Mouse (Mus musculus) testis, adult 2 months (tissue): ENCODE data around the gene Aldh3b1. TPM values are rescaled to one million over a fixed set of nuclear protein-coding genes. Genes with fewer than 3 reads are reported as not detected.
"Not testable (repeated sequence)": the region's sequence is repeated elsewhere in the genome, so short reads cannot be mapped to it uniquely, and the experiment has no call there.

Experiments used
- H3K27ac ChIP-seq: fragments of 200-500 bp; 2 replicates; pipeline ENCODE4 v1.5.1; 2012; ENCODE audit warnings: low read depth, low read length; ENCODE audit not compliant: control insufficient read depth, insufficient read depth
- H3K27me3 ChIP-seq: fragments of 200-500 bp; 2 replicates; pipeline ENCODE4 v1.6.1; 2012; ENCODE audit warnings: mild to moderate bottlenecking, low read length, moderate library complexity; ENCODE audit not compliant: control insufficient read depth, insufficient read depth
- H3K36me3 ChIP-seq: fragments of 200-500 bp; 2 replicates; pipeline ENCODE4 v1.6.1; 2012; ENCODE audit warnings: mild to moderate bottlenecking, low read length; ENCODE audit not compliant: control insufficient read depth, insufficient read depth
- H3K4me1 ChIP-seq: fragments of 200-500 bp; 2 replicates; pipeline ENCODE4 v1.6.1; 2012; ENCODE audit warnings: low read length; ENCODE audit not compliant: control insufficient read depth, insufficient read depth
- H3K4me3 ChIP-seq: fragments of 200-500 bp; 2 replicates; pipeline ENCODE4 v1.5.1; 2012; ENCODE audit warnings: low read depth, mild to moderate bottlenecking, low read length, moderate library complexity, mixed read lengths; ENCODE audit not compliant: control insufficient read depth
- CTCF ChIP-seq: fragments of 200-500 bp; IDR thresholded peaks from 2 replicates; pipeline ENCODE4 v1.5.1; 2012; ENCODE audit warnings: low read depth, mild to moderate bottlenecking, inconsistent platforms, low read length, moderate library complexity; ENCODE audit not compliant: control insufficient read depth, insufficient read depth, insufficient replicate concordance
- POLR2A ChIP-seq: fragments of 200-500 bp; IDR thresholded peaks from 2 replicates; pipeline ENCODE4 v1.6.1; 2012; ENCODE audit warnings: low read depth, mild to moderate bottlenecking, inconsistent platforms, low read length, moderate library complexity; ENCODE audit not compliant: control insufficient read depth
- polyA plus RNA-seq: library from polyadenylated mRNA; depleted of rRNA; stranded (reverse); fragments of >200 nt; gene quantifications from 2 replicates; pipeline ENCODE4 v1.2.3, GENCODE M21; 2012; rRNA removed

Aldh3b1 gene
- 48.2 and 52.4 TPM in 2 replicates for polyA plus RNA-seq

DNA sequence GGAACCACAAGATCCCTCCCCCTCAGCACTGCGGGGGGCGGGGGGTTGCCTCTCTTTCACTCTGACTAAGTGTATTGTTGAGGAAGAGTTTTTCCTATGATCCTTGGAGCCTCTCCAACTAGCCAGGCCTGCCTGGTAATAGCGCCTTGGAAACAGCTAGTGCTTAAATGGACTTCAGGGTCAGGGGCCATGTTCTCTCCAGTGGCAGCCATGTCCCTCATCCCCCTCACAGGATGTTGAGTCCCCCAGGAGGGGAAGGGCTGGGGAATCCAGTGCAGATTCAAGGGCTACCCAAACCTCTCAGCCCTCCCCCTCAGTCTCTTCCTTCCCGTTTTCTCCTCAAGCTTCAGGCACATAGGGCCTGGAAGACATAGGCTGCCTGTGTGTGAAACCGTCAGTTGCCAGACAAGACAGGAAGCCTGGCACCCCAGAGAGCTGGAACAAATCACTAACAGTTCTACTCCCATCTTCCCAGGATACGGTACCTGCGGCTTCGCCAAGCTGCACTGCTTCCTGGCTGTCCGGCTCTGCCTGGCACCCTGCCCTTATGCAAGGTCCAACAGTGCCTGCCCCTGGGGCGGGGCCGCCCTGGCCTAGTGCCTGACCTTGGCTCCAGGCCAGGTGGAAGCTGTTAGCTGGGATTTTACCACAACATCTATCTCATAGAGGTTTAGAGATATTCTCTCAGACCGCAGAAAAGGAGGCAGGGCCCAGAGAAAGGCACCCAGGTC lies at the start of gene Aldh3b1:
Gene Aldh3b1, minus strand, starts transcription at position 598 of the 731 bp plus-strand sequence.
- Histone ChIP-seq H3K36me3 (no peaks in the 10 kb centered on the region), H3K4me3 (no peak within 1 kb of the TSS; the same call in none of the 2 replicates), H3K27ac (peak within 1 kb of the TSS; percentile 82), H3K4me1 (peaks cover 14% of the 10 kb centered on the region), H3K27me3 (no peaks in the 10 kb centered on the region)
- TF ChIP-seq POLR2A (no peak), CTCF (no peak)

- H3K4me1 ChIP-seq, result peaks cover 6% of the 10 kb centered on the region
- no peaks in the 10 kb centered on the region for H3K36me3 ChIP-seq
- no peak overlapping the region for H3K27ac ChIP-seq
- TF ChIP-seq CTCF (no peak), POLR2A (no peak)
- H3K4me3 ChIP-seq, result no peak overlapping the region
- H3K27me3 ChIP-seq, result no peaks in the 10 kb centered on the region
Observed at GRCm38 (mm10) chr19:3975866-3976265, 46.3 kb upstream of the Aldh3b1 start.

- not testable (repeated sequence) for H3K27me3 ChIP-seq, H3K36me3 ChIP-seq, H3K27ac ChIP-seq, H3K4me1 ChIP-seq, H3K4me3 ChIP-seq
Observed at GRCm38 (mm10) chr19:3974608-3975007, 45.0 kb upstream of the Aldh3b1 start.

DNA sequence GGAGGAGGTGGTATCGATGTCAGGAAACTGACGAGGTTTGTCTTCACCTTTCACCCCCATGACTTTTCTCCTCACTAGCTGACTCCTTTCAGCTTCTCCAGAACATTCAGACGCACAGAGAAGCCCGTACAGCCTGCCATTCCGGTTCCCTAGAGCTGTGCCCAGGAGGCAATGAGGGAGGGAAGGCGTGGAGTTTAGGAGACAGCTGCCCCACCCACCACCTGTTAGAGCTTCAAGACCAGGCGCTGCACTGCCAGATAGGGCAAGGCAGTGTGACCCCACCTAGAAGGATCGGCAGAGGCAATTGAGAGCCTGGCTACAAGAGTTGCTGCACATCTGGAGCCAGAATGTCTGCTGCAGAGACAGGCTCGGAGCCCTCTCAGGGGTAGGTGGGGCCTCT lies 42.6 kb upstream of the Aldh3b1 start, which contains the start of gene Aldh3b2:
Gene Aldh3b2, plus strand, starts transcription at position 100 of the 400 bp plus-strand sequence.
- TF ChIP-seq CTCF, result no peak
- no peak for TF ChIP-seq POLR2A
- Histone ChIP-seq H3K4me1 (no peaks in the 10 kb centered on the region), H3K27ac (no peak within 1 kb of the TSS), H3K27me3 (no peaks in the 10 kb centered on the region), H3K36me3 (no peaks in the 10 kb centered on the region), H3K4me3 (no peak within 1 kb of the TSS)

GRCm38 (mm10) chr19:3967258-3967657 lies 37.6 kb upstream of the Aldh3b1 start:
- no peaks in the 10 kb centered on the region for H3K36me3 ChIP-seq
- no peaks in the 10 kb centered on the region for H3K4me1 ChIP-seq
- H3K27ac ChIP-seq, result no peak overlapping the region
- H3K4me3 ChIP-seq, result no peak overlapping the region
- no peaks in the 10 kb centered on the region for H3K27me3 ChIP-seq
- TF ChIP-seq CTCF, result no peak
- TF ChIP-seq POLR2A, result no peak

GRCm38 (mm10) chr19:3966330-3967075 lies 36.9 kb upstream of the Aldh3b1 start:
- H3K27ac ChIP-seq, result no peak overlapping the region
- no peaks in the 10 kb centered on the region for H3K4me1 ChIP-seq
- H3K4me3 ChIP-seq, result peak overlapping the region; percentile 46; the same call in 1 of the 2 replicates
- TF ChIP-seq POLR2A (no peak), CTCF (no peak)
- H3K27me3 ChIP-seq, result no peaks in the 10 kb centered on the region
- no peaks in the 10 kb centered on the region for H3K36me3 ChIP-seq

- H3K4me1 ChIP-seq, result no peaks in the 10 kb centered on the region
- H3K27ac ChIP-seq, result no peak overlapping the region
- H3K27me3 ChIP-seq, result no peaks in the 10 kb centered on the region
- H3K4me3 ChIP-seq, result no peak overlapping the region
- TF ChIP-seq POLR2A, result no peak
- TF ChIP-seq CTCF, result no peak
- H3K36me3 ChIP-seq, result no peaks in the 10 kb centered on the region
Observed at GRCm38 (mm10) chr19:3964030-3964429, 34.4 kb upstream of the Aldh3b1 start.

GRCm38 (mm10) chr19:3962469-3962868 lies 32.9 kb upstream of the Aldh3b1 start:
- Histone ChIP-seq H3K4me3 (no peak overlapping the region), H3K27me3 (no peaks in the 10 kb centered on the region), H3K36me3 (no peaks in the 10 kb centered on the region), H3K4me1 (no peaks in the 10 kb centered on the region), H3K27ac (no peak overlapping the region)
- TF ChIP-seq CTCF (peak; percentile 15; the same call in 1 of the 2 replicates), POLR2A (no peak)

- not testable (repeated sequence) for H3K27ac ChIP-seq, H3K27me3 ChIP-seq, H3K36me3 ChIP-seq, H3K4me3 ChIP-seq, H3K4me1 ChIP-seq
Observed at GRCm38 (mm10) chr19:3961805-3962204, 32.2 kb upstream of the Aldh3b1 start.
